Mouse (Mus musculus) intestine, embryonic 15.5 days (tissue): Measurements from ENCODE around the gene Gm26938. TPM values are rescaled to one million over a fixed set of nuclear protein-coding genes. Genes with fewer than 3 reads are reported as not detected.

ENCODE experiments used
- ATAC-seq: fragments of 200-750 bp; cut with Nextera tagmentation; 2 replicates; pipeline ENCODE4 v1.8.0; 2017; ENCODE audit warnings: moderate TSS enrichment, moderate library complexity
- H3K27ac ChIP-seq: fragments of 300-500 bp; sonication (generic); 2 replicates; pipeline ENCODE4 v1.5.1; 2015; ENCODE audit warnings: mild to moderate bottlenecking, inconsistent platforms
- H3K27me3 ChIP-seq: fragments of 300-500 bp; sonication (generic); replicated peaks from 2 replicates; pipeline ENCODE4 v1.6.1; 2015; ENCODE audit warnings: inconsistent platforms
- H3K36me3 ChIP-seq: fragments of 300-500 bp; sonication (generic); 2 replicates; pipeline ENCODE4 v1.6.1; 2015; ENCODE audit warnings: inconsistent platforms
- H3K4me1 ChIP-seq: fragments of 300-500 bp; sonication (generic); replicated peaks from 2 replicates; pipeline ENCODE4 v1.6.1; 2015; ENCODE audit warnings: inconsistent platforms
- H3K4me2 ChIP-seq: fragments of 300-500 bp; sonication (generic); replicated peaks from 2 replicates; pipeline ENCODE4 v1.6.1; 2015; ENCODE audit warnings: mild to moderate bottlenecking, inconsistent platforms
- H3K4me3 ChIP-seq: fragments of 300-500 bp; sonication (generic); replicated peaks from 2 replicates; pipeline ENCODE4 v1.5.1; 2015; ENCODE audit warnings: inconsistent platforms
- H3K9ac ChIP-seq: fragments of 300-500 bp; sonication (generic); 2 replicates; pipeline ENCODE4 v1.6.1; 2015; ENCODE audit warnings: inconsistent platforms
- H3K9me3 ChIP-seq: fragments of 300-500 bp; sonication (generic); 2 replicates; pipeline ENCODE4 v1.6.1; 2016; ENCODE audit warnings: inconsistent platforms
- WGBS: fragments of 180-500 bp; shearing (Covaris S2); methylation state at CpG from one replicate; pipeline ENCODE4 v1.1.7; 2015; 5-methylcytosine and 5-hydroxymethylcytosine counted together
- polyA plus RNA-seq: library from polyadenylated mRNA; unstranded; fragments of >200 nt; fragmentation: Nextera tagmentation; extraction: Ambion mirVana; gene quantifications from 2 replicates; pipeline ENCODE4 v1.2.1, GENCODE M21; 2015

The Gm26938 gene
- polyA plus RNA-seq, 1 experiment from 2014 or later = 0.29 TPM

GRCm38 (mm10) chr5:139813126-139813490 lies 13.1 kb downstream of the Gm26938 start:
- peaks cover 9% of the 10 kb centered on the region; the same call in 1 of the 2 replicates for H3K27me3 ChIP-seq

GRCm38 (mm10) chr5:139812398-139813125 lies 13.6 kb downstream of the Gm26938 start:
- ATAC-seq = 0 out of 2 replicates have a peak, but pooled peaks have one; percentile 5
- peak overlapping the region; percentile 53 for H3K4me2 ChIP-seq
- H3K4me1 ChIP-seq = peaks cover 18% of the 10 kb centered on the region
- 0 out of 2 replicates have a peak overlapping the region, but pooled peaks have one; percentile 23 for H3K27ac ChIP-seq
- 57% methylated on average over 20 of the region's 20 CpGs for WGBS
- H3K27me3 ChIP-seq = peaks cover 9% of the 10 kb centered on the region; the same call in 1 of the 2 replicates
- H3K9ac ChIP-seq = peak overlapping the region; percentile 26
- no peaks in the 10 kb centered on the region for H3K9me3 ChIP-seq
- no peaks in the 10 kb centered on the region for H3K36me3 ChIP-seq
- peak overlapping the region; percentile 43; the same call in 1 of the 2 replicates for H3K4me3 ChIP-seq

More at GRCm38 (mm10) chr5:139813126-139813490, 13.1 kb downstream of the Gm26938 start:
- Histone ChIP-seq H3K4me3 (peak overlapping the region; percentile 43), H3K36me3 (no peaks in the 10 kb centered on the region), H3K4me1 (peaks cover 18% of the 10 kb centered on the region), H3K27ac (peak overlapping the region; percentile 48), H3K9me3 (no peaks in the 10 kb centered on the region), H3K9ac (peak overlapping the region; percentile 26), H3K4me2 (peak overlapping the region; percentile 53)
- ATAC-seq = no peak; the same call in none of the 2 replicates
- 30% methylated on average over 10 of the region's 10 CpGs for WGBS

GRCm38 (mm10) chr5:139811677-139812397 lies 14.4 kb downstream of the Gm26938 start:
- Histone ChIP-seq H3K27ac (peak overlapping the region; percentile 22; the same call in 1 of the 2 replicates), H3K27me3 (peaks cover 9% of the 10 kb centered on the region; the same call in 1 of the 2 replicates), H3K36me3 (0 out of 2 replicates have a peak, but pooled peaks cover 3% of the 10 kb centered on the region), H3K4me3 (no peak overlapping the region), H3K9ac (no peak overlapping the region), H3K9me3 (no peaks in the 10 kb centered on the region), H3K4me1 (peaks cover 18% of the 10 kb centered on the region), H3K4me2 (peak overlapping the region; percentile 53)
- WGBS = 74% methylated on average over 15 of the region's 15 CpGs
- peak; percentile 10; the same call in 1 of the 2 replicates for ATAC-seq

DNA sequence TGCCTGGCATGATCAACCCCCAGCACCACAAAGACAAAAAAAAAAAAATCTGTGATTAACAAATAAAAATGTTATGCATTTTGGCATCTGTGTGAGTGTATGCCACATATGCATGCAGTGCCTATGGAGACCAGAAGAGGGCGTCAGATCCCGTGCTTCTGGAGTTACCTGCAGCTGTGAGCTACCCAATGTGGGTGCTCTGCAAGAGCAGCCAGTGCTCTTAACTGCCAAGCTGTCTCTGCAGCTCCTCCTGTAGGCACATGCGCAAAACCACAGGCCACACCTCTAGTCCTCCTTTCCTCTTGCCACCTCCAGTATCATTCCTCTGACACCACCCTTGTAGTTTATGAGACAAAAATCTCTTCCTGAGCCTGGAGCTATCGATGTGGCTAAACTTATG lies 16.8 kb downstream of the Gm26938 start:
- no peaks in the 10 kb centered on the region for H3K9me3 ChIP-seq
- H3K4me3 ChIP-seq = no peak overlapping the region
- no peak overlapping the region for H3K4me2 ChIP-seq
- no peak overlapping the region for H3K9ac ChIP-seq
- no peak for ATAC-seq
- 0 out of 2 replicates have a peak, but pooled peaks cover 3% of the 10 kb centered on the region for H3K36me3 ChIP-seq
- WGBS = 61% methylated on average over 4 of the region's 4 CpGs
- no peak overlapping the region for H3K27ac ChIP-seq
- peaks cover 19% of the 10 kb centered on the region; the same call in 1 of the 2 replicates for H3K4me1 ChIP-seq
- peaks cover 7% of the 10 kb centered on the region; the same call in 1 of the 2 replicates for H3K27me3 ChIP-seq

- Histone ChIP-seq H3K9ac (no peak overlapping the region), H3K4me3 (no peak overlapping the region), H3K36me3 (peaks cover 3% of the 10 kb centered on the region), H3K27ac (no peak overlapping the region), H3K27me3 (no peaks in the 10 kb centered on the region), H3K4me1 (peaks cover 21% of the 10 kb centered on the region), H3K4me2 (no peak overlapping the region), H3K9me3 (no peaks in the 10 kb centered on the region)
- 90% methylated on average over 8 of the region's 8 CpGs for WGBS
- no peak for ATAC-seq
Measured at GRCm38 (mm10) chr5:139805924-139806323, 20.3 kb downstream of the Gm26938 start.

DNA sequence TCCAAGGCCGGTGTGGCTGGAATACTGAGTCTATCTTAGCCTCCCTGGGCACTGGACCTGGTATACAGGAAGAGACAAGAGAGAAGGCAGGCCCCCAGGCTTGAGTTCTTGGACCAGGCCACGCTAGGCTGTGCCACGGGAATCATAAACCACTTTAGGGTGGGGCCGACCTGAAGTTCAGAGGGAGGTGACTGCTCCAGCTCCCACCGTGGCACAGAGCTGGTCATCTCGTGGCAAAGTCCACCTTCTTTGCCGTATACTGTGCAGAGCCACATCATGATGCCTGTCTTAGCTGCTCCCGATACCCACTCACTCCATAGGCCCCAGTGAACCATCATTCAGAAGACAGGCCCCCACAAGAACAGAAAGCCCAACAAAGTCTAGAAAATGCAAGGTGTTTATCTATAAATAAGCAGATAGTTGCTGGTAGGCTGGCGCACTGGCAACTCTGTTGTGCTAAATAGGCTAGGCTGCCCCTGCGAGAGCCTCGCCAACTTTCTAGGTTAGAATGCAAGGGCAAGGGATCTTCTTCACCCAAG lies 21.6 kb downstream of the Gm26938 start:
- no peaks in the 10 kb centered on the region for H3K9me3 ChIP-seq
- no peak overlapping the region for H3K4me2 ChIP-seq
- 77% methylated on average over 11 of the region's 11 CpGs for WGBS
- peak; percentile 66 for ATAC-seq
- peak overlapping the region; percentile 54 for H3K27ac ChIP-seq
- H3K9ac ChIP-seq = no peak overlapping the region
- H3K36me3 ChIP-seq = peaks cover 16% of the 10 kb centered on the region
- H3K27me3 ChIP-seq = no peaks in the 10 kb centered on the region
- H3K4me3 ChIP-seq = no peak overlapping the region
- peaks cover 21% of the 10 kb centered on the region for H3K4me1 ChIP-seq

DNA sequence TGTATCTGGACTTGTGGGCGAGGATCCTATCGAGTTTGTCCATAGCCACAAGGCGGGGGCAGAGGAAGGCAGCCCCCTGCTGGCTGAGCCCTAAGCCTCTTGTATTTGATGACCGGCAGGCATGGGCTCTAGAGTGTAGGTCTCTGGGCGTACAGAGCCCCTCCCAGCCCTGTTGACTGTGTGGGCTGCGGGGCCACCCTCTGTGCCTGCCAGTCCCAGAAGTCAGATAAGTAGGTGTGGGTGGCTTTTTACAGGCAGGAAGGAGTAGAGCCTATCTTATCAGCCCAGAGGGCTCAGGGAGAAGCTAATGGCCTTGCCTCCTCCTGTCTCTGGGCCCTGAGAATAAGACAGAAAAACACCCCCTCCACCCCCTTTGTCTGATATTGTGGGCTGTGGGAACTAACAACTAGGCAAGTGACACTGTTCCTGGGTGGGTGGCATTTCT lies 22.1 kb downstream of the Gm26938 start:
- H3K27me3 ChIP-seq = no peaks in the 10 kb centered on the region
- H3K27ac ChIP-seq = peak overlapping the region; percentile 54
- peaks cover 17% of the 10 kb centered on the region for H3K36me3 ChIP-seq
- peaks cover 21% of the 10 kb centered on the region for H3K4me1 ChIP-seq
- no peak overlapping the region for H3K4me3 ChIP-seq
- ATAC-seq = peak; percentile 85
- H3K9ac ChIP-seq = no peak overlapping the region
- no peaks in the 10 kb centered on the region for H3K9me3 ChIP-seq
- 11% methylated on average over 6 of the region's 6 CpGs for WGBS
- peak overlapping the region; percentile 32; the same call in 1 of the 2 replicates for H3K4me2 ChIP-seq

GRCm38 (mm10) chr5:139803601-139804102 lies 22.6 kb downstream of the Gm26938 start:
- Histone ChIP-seq H3K9ac (no peak overlapping the region), H3K4me2 (peak overlapping the region; percentile 32), H3K4me3 (no peak overlapping the region), H3K27me3 (no peaks in the 10 kb centered on the region), H3K9me3 (no peaks in the 10 kb centered on the region), H3K27ac (peak overlapping the region; percentile 54; the same call in 1 of the 2 replicates), H3K4me1 (peaks cover 21% of the 10 kb centered on the region), H3K36me3 (peaks cover 17% of the 10 kb centered on the region)
- 11% methylated on average over 12 of the region's 12 CpGs for WGBS
- ATAC-seq = peak; percentile 63

DNA sequence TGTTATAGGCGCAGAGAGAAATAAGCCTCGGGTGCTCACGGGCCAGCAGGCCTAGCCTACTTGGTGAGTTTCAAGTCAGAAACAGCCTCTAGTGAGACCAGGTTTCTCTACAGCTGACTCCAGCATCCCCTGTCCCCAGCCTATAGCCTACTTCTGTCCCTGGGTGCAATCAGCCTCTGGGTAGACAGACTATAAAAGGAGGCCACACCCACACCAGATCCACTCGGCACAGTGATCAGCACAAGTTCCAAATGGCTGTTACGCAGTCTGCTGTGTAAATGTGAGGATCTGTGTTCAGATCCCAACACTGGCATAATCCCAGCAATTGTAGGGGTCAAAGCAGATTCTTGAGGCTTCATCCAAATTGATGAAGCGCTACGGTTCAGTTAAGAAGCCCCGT lies 23.0 kb downstream of the Gm26938 start:
- no peak overlapping the region for H3K4me2 ChIP-seq
- 72% methylated on average over 8 of the region's 8 CpGs for WGBS
- ATAC-seq = peak; percentile 37; the same call in 1 of the 2 replicates
- peaks cover 17% of the 10 kb centered on the region for H3K36me3 ChIP-seq
- no peak overlapping the region; the same call in 1 of the 2 replicates for H3K27ac ChIP-seq
- no peaks in the 10 kb centered on the region for H3K27me3 ChIP-seq
- peaks cover 26% of the 10 kb centered on the region for H3K4me1 ChIP-seq
- no peaks in the 10 kb centered on the region for H3K9me3 ChIP-seq
- H3K4me3 ChIP-seq = no peak overlapping the region
- no peak overlapping the region for H3K9ac ChIP-seq

DNA sequence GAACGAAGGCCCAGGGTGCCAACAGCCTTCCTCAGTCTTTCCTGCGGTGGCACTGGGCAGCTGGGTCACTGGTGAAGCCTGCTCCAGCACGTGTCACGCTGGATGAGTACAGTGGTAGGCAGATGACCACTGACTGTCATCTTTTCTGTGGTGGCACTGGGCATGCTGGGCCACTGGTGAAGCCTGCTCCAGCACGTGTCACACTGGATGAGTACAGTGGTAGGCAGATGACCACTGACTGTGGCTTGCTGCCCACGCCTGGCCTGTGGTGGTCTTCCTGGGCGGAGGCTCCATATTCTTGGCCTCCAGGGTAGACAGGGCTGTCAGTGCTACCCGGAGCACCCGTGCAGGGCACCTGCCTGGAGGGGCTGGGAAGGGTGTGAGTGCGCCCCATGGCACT lies 24.3 kb downstream of the Gm26938 start:
- no peaks in the 10 kb centered on the region for H3K27me3 ChIP-seq
- ATAC-seq = no peak
- peaks cover 39% of the 10 kb centered on the region for H3K4me1 ChIP-seq
- peaks cover 14% of the 10 kb centered on the region for H3K36me3 ChIP-seq
- H3K9ac ChIP-seq = no peak overlapping the region
- H3K4me2 ChIP-seq = no peak overlapping the region
- no peaks in the 10 kb centered on the region for H3K9me3 ChIP-seq
- WGBS = 89% methylated on average over 10 of the region's 10 CpGs
- H3K27ac ChIP-seq = no peak overlapping the region
- no peak overlapping the region for H3K4me3 ChIP-seq

DNA sequence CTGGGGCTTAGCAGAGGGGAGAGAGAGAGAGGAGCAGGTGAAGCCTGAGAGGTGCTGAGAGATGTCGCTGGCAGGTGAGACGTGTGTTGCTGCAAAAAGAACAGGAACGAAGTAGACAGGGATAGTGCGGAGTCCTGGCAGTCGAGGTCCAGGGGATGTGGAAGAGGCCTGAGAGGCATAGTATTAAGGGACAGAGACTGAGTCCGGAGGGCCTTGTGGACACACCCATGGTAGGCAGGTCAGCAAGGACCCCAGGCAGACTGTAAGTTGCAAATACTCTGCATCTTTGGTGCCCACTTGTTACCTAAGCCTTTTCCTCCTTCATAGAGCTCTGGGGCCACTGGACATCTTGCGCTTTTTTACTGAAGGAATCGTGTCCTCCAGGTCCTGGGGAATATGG lies 25.0 kb downstream of the Gm26938 start:
- WGBS = 89% methylated on average over 8 of the region's 8 CpGs
- no peak overlapping the region for H3K27ac ChIP-seq
- no peak overlapping the region for H3K4me2 ChIP-seq
- no peak overlapping the region for H3K4me3 ChIP-seq
- no peak for ATAC-seq
- peaks cover 45% of the 10 kb centered on the region for H3K4me1 ChIP-seq
- no peaks in the 10 kb centered on the region for H3K27me3 ChIP-seq
- H3K9ac ChIP-seq = no peak overlapping the region
- H3K9me3 ChIP-seq = no peaks in the 10 kb centered on the region
- peaks cover 14% of the 10 kb centered on the region for H3K36me3 ChIP-seq
